In genomic region chr16:45684815-45685214, GRCm38 (mm10) we compare ENCODE assay signal across 8 mouse cellular contexts. TPM values are rescaled to one million over a fixed set of nuclear protein-coding genes. Genes with fewer than 3 reads are reported as not detected.
DNase-seq lines count a peak whose midpoint lies in the region; ATAC-seq and TF ChIP-seq lines count a peak whose summit lies in the region.

No protein-coding gene starts in this region.

- no peak for TF ChIP-seq EP300 in liver, postnatal 0 days (IDR thresholded peaks at IDR 0.05; ENCODE audit: low read depth)

- WGBS in forebrain, embryonic 11.5 days = 14% methylated on average over 8 of the region's 8 CpGs
- 15% methylated on average over 8 of the region's 8 CpGs for WGBS in forebrain, embryonic 12.5 days
- 15% methylated on average over 8 of the region's 8 CpGs for WGBS in embryonic facial prominence, embryonic 11.5 days
- WGBS in liver, postnatal 0 days (ENCODE audit: insufficient replicate concordance) = 14% methylated on average over 8 of the region's 8 CpGs

- H3K4me1 ChIP-seq in forebrain, embryonic 11.5 days (replicated peaks; ENCODE audit: control insufficient read depth, insufficient read depth, low read length) = no peaks in the 10 kb centered on the region
- no peaks in the 10 kb centered on the region; the same call in 1 of the 2 replicates for H3K4me1 ChIP-seq in forebrain, embryonic 12.5 days
- H3K4me1 ChIP-seq in embryonic facial prominence, embryonic 11.5 days (ENCODE audit: control insufficient read depth, insufficient read depth, low read length) = no peaks in the 10 kb centered on the region
- H3K4me1 ChIP-seq in liver, postnatal 0 days (ENCODE audit: insufficient read depth) = no peaks in the 10 kb centered on the region

- no peaks in the 10 kb centered on the region for H3K36me3 ChIP-seq in forebrain, embryonic 11.5 days (ENCODE audit: control insufficient read depth, insufficient read depth, low read length)
- H3K36me3 ChIP-seq in forebrain, embryonic 12.5 days (replicated peaks) = no peaks in the 10 kb centered on the region
- no peaks in the 10 kb centered on the region for H3K36me3 ChIP-seq in embryonic facial prominence, embryonic 11.5 days (replicated peaks; ENCODE audit: control insufficient read depth, insufficient read depth, low read depth, low read length)
- no peaks in the 10 kb centered on the region for H3K36me3 ChIP-seq in liver, postnatal 0 days (replicated peaks; ENCODE audit: insufficient read depth, low read length)

- DNase-seq in forebrain, embryonic 11.5 days (ENCODE audit: low spot score) = peak; percentile 81
- peak; percentile 68 to 70 for DNase-seq in B cell, adult 2 months
- DNase-seq in adrenal gland, postnatal 25 days = peak; percentile 70
- DNase-seq in embryonic facial prominence, embryonic 11.5 days (ENCODE audit: low spot score) = peak; percentile 81
- DNase-seq in induced T-regulatory cell, adult 2 months (ENCODE audit: low read depth) = peak; percentile 62
- DNase-seq in liver, postnatal 0 days = peak; percentile 74
- peak; percentile 66 to 76 for DNase-seq in right cerebral cortex, adult 2 months (ENCODE audit: low spot score in 2 of 2)

- H3K27me3 ChIP-seq in forebrain, embryonic 11.5 days (ENCODE audit: control insufficient read depth, insufficient read depth, low read length) = no peaks in the 10 kb centered on the region
- no peaks in the 10 kb centered on the region for H3K27me3 ChIP-seq in forebrain, embryonic 12.5 days
- no peaks in the 10 kb centered on the region for H3K27me3 ChIP-seq in embryonic facial prominence, embryonic 11.5 days (ENCODE audit: control insufficient read depth, insufficient read depth, low read length)
- H3K27me3 ChIP-seq in liver, postnatal 0 days (ENCODE audit: insufficient read depth, low read length) = no peaks in the 10 kb centered on the region

- no peak overlapping the region for H3K4me3 ChIP-seq in forebrain, embryonic 11.5 days (ENCODE audit: low read depth, low read length)
- no peak overlapping the region for H3K4me3 ChIP-seq in forebrain, embryonic 12.5 days (replicated peaks)
- no peak overlapping the region for H3K4me3 ChIP-seq in embryonic facial prominence, embryonic 11.5 days (ENCODE audit: low read depth, low read length)
- H3K4me3 ChIP-seq in liver, postnatal 0 days (ENCODE audit: low read depth, low read length) = no peak overlapping the region

- ATAC-seq in forebrain, embryonic 11.5 days (replicated peaks; ENCODE audit: low FRiP score) = peak; percentile 61; the same call in 1 of the 2 replicates
- no peak for ATAC-seq in forebrain, embryonic 12.5 days (ENCODE audit: low FRiP score)
- ATAC-seq in embryonic facial prominence, embryonic 11.5 days (replicated peaks; ENCODE audit: insufficient number of reproducible peaks, low FRiP score, low TSS enrichment, low read depth) = no peak
- ATAC-seq in liver, postnatal 0 days = no peak

- peak; percentile 80 for TF ChIP-seq CTCF in liver, postnatal 0 days (IDR thresholded peaks at IDR 0.05; ENCODE audit: low read depth)

- no peaks in the 10 kb centered on the region for H3K9me3 ChIP-seq in forebrain, embryonic 11.5 days (ENCODE audit: control insufficient read depth, low read length)
- H3K9me3 ChIP-seq in forebrain, embryonic 12.5 days = no peaks in the 10 kb centered on the region
- no peaks in the 10 kb centered on the region for H3K9me3 ChIP-seq in embryonic facial prominence, embryonic 11.5 days (replicated peaks; ENCODE audit: control insufficient read depth, low read length)
- H3K9me3 ChIP-seq in liver, postnatal 0 days (ENCODE audit: low read length) = no peaks in the 10 kb centered on the region

- H3K4me2 ChIP-seq in forebrain, embryonic 11.5 days (ENCODE audit: low read depth, low read length, severe bottlenecking) = no peak overlapping the region
- no peak overlapping the region for H3K4me2 ChIP-seq in forebrain, embryonic 12.5 days
- H3K4me2 ChIP-seq in embryonic facial prominence, embryonic 11.5 days (ENCODE audit: low read depth, low read length) = no peak overlapping the region
- no peak overlapping the region for H3K4me2 ChIP-seq in liver, postnatal 0 days (ENCODE audit: low read depth, low read length)

- no peak overlapping the region for H3K9ac ChIP-seq in forebrain, embryonic 11.5 days (ENCODE audit: low read length)
- no peak overlapping the region for H3K9ac ChIP-seq in forebrain, embryonic 12.5 days
- H3K9ac ChIP-seq in embryonic facial prominence, embryonic 11.5 days (replicated peaks; ENCODE audit: low read length) = no peak overlapping the region
- no peak overlapping the region for H3K9ac ChIP-seq in liver, postnatal 0 days (replicated peaks)

- H3K27ac ChIP-seq in forebrain, embryonic 11.5 days (ENCODE audit: low read depth, low read length) = no peak overlapping the region
- H3K27ac ChIP-seq in forebrain, embryonic 12.5 days = no peak overlapping the region
- no peak overlapping the region for H3K27ac ChIP-seq in embryonic facial prominence, embryonic 11.5 days (replicated peaks; ENCODE audit: low read depth, low read length)
- H3K27ac ChIP-seq in liver, postnatal 0 days (ENCODE audit: low read depth) = no peak overlapping the region

RNA-seq across cellular contexts. Expression of gene Tmprss7, which starts 8.6 kb away (rescaled TPM):
- 0.27 and 0.52 TPM in 2 replicates for polyA plus RNA-seq in forebrain, embryonic 11.5 days (2014; fragmentation: Nextera tagmentation; extraction: Ambion mirVana)
- 0.23 and 0.32 TPM in 2 replicates for polyA plus RNA-seq in forebrain, embryonic 12.5 days (2016; fragmentation: Nextera tagmentation; extraction: Ambion mirVana)
- total RNA-seq in adrenal gland, postnatal 25 days (2021) = 0.21 TPM in 1 of 2 replicates, not detected in the other
- 0.21 and 0.28 TPM in 2 replicates for polyA plus RNA-seq in embryonic facial prominence, embryonic 11.5 days (2014; fragmentation: Nextera tagmentation; extraction: Ambion mirVana)
- 0.14 TPM in 2 replicates for polyA plus RNA-seq in liver, postnatal 0 days (2015; fragmentation: Nextera tagmentation; extraction: Ambion mirVana)

RNA-seq across cellular contexts. Expression of gene BC016579, which starts 30.9 kb away (rescaled TPM):
- 0.20 TPM in 1 of 2 replicates, not detected in the other for polyA plus RNA-seq in forebrain, embryonic 11.5 days (2014; fragmentation: Nextera tagmentation; extraction: Ambion mirVana)
- 0.11 and 0.18 TPM in 2 replicates for polyA plus RNA-seq in forebrain, embryonic 12.5 days (2016; fragmentation: Nextera tagmentation; extraction: Ambion mirVana)
- 0.15 TPM in 1 of 2 replicates, not detected in the other for total RNA-seq in adrenal gland, postnatal 25 days (2021)
- 0.15 and 0.18 TPM in 2 replicates for polyA plus RNA-seq in embryonic facial prominence, embryonic 11.5 days (2014; fragmentation: Nextera tagmentation; extraction: Ambion mirVana)
- polyA plus RNA-seq in liver, postnatal 0 days (2015; fragmentation: Nextera tagmentation; extraction: Ambion mirVana) = 0.30 and 0.34 TPM in 2 replicates

RNA-seq across cellular contexts. Expression of gene Tagln3, which starts 39.6 kb away (rescaled TPM):
- polyA plus RNA-seq in forebrain, embryonic 11.5 days (2014; fragmentation: Nextera tagmentation; extraction: Ambion mirVana) = 212 and 237 TPM in 2 replicates
- 319 and 330 TPM in 2 replicates for polyA plus RNA-seq in forebrain, embryonic 12.5 days (2016; fragmentation: Nextera tagmentation; extraction: Ambion mirVana)
- 4.9 and 5.0 TPM in 2 replicates for total RNA-seq in adrenal gland, postnatal 25 days (2021)
- 94.9 and 116 TPM in 2 replicates for polyA plus RNA-seq in embryonic facial prominence, embryonic 11.5 days (2014; fragmentation: Nextera tagmentation; extraction: Ambion mirVana)
- 0.08 TPM in 1 of 2 replicates, not detected in the other for polyA plus RNA-seq in liver, postnatal 0 days (2015; fragmentation: Nextera tagmentation; extraction: Ambion mirVana)

RNA-seq across cellular contexts. Expression of gene Abhd10, which starts 57.9 kb away (rescaled TPM):
- polyA plus RNA-seq in forebrain, embryonic 11.5 days (2014; fragmentation: Nextera tagmentation; extraction: Ambion mirVana) = 36.2 and 39.0 TPM in 2 replicates
- polyA plus RNA-seq in forebrain, embryonic 12.5 days (2016; fragmentation: Nextera tagmentation; extraction: Ambion mirVana) = 41.9 and 44.9 TPM in 2 replicates
- total RNA-seq in adrenal gland, postnatal 25 days (2021) = 23.3 and 30.0 TPM in 2 replicates
- polyA plus RNA-seq in embryonic facial prominence, embryonic 11.5 days (2014; fragmentation: Nextera tagmentation; extraction: Ambion mirVana) = 36.9 and 40.6 TPM in 2 replicates
- 13.9 TPM in 2 replicates for polyA plus RNA-seq in liver, postnatal 0 days (2015; fragmentation: Nextera tagmentation; extraction: Ambion mirVana)

Comparison
In these comparisons a context has a peak if more than half of its experiments do, and no peak if none do; other contexts are left out.
1. RNA of gene Tagln3, which starts 39.6 kb away (polyA plus RNA-seq): 319 to 330 TPM in forebrain, embryonic 12.5 days, 212 to 237 TPM in forebrain, embryonic 11.5 days and 94.9 to 116 TPM in embryonic facial prominence, embryonic 11.5 days; 0.08 TPM in liver, postnatal 0 days; every median in the first group is over 10 times any median in the second.
2. Peak in every context shown above with its lines, with median percentiles within 50 percentile points of each other: DNase-seq.